Mouse (Mus musculus): ENCODE data around the gene Atr. TPM values are rescaled to one million over a fixed set of nuclear protein-coding genes. Genes with fewer than 3 reads are reported as not detected.

Gene Atr
- 23.1 TPM for total RNA-seq (2023)

DNA sequence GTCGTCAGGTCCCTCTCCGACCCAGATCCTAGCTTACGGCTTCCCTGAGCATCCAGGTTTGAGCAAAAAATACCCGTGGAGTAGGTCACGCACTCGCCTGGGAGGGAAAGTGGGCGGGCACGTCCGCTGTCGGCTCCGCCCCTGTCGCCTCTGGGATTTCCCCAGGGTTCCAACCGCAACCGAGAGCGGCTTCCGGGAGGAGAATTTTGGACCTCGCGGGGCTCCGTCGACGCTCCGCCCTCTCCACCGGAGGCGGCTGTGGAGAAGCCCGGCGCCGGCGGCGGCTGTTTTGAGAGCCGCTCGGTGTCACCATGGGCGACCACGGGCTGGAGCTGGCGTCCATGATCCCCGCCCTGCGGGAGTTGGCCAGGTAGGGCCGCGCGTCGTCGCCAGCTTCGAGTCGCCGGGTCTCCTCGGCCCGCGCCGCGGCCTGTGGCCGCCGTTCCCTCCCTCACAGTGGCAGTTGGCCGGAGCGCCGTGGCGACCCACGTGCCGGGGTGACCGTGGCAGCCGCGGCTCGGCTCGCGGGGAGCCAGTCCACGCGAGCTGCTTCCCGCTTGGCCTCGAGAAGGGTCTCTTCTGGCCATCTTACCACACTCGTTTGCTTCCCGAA is at the start of gene Atr:
Atr (plus strand) TSS at position 184 of the 613 bp plus-strand sequence.

DNA sequence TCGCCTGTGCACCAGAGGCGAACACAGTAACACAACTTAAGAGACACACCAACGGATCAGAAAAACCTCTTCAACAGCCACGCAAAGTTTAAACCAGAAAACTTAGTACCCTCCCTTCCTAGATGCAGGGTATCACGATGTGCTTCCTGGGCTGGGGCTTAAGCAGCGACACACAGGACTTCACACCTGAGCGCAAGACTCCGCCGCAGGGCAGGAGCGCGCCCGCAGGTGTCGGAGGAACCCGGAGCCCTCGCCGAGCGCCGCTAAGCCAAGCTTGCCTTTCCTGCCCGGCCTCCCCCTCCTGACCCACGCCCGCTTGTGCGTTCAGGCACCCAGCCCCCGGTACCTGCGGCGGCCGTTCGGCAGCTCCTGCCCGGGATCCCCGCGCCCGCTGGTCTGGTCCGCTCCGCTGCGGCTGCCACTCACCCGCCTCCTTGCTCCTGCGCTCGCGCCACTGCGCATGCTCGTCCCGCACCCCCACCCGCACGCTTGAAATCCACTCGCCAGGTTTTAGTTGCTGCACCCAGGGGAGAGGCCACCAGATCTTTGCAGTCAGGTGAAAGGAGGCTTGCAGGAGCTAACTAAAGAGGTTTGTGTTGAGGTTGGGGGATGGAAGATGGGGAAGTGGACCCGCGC is 12.5 kb upstream of the Atr start, which contains the start of gene Pls1:
Pls1 (minus strand) TSS at position 487 of the 636 bp plus-strand sequence.

DNA sequence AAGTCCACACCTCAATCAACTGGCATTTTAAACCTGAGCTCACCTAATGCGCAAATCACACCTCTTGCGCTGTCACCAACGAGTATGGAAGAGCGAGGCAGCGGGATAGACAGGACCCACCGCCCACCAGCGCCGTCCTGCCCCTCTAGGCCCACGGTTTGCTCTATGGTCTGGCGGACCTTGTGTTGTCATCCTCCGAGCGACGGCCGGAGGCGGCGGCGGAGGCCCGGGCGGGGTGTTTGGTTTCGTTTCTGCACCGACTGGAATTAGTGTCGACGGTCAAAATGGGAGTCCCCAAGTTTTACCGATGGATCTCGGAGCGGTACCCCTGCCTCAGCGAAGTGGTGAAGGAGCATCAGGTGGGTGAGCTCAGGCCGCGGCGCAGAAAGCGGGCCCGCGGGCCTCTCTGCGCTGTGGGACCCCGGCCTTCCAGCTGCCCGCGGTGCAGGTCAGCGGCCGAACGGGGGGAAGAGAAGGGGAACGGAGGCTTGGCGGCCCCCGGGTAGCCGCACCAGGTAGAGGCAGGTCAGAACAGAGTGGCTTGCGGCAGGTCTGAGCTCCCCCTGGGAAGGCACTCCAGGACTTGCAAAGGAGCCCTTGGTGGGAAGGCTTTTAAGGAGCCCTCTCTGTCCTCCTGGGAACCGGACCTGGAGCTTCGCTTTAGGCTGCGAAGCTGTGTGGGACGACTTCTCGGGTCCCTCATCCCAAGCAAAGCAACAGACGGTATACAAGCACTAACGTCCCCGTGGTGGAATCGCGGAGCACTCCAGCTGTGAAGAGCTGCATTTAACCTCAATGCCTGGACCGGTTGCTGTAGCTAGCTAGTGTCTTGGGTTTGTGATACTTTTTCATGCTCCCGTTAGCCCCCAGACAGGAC is 97.4 kb downstream of the Atr start, which contains the start of gene Xrn1:
Xrn1 (plus strand) TSS at position 176 of the 877 bp plus-strand sequence.

Other genes starting within 250 kb of the Atr start
- gene Pcolce2, start 220.0 kb upstream of the Atr start, total RNA-seq (2023), result 0.12 TPM
- 0.44 TPM for gene Trpc1, start 107.2 kb upstream of the Atr start, total RNA-seq (2023)
- gene Pls1, start 12.3 kb upstream of the Atr start, total RNA-seq (2023), result not detected
- gene Xrn1, start 97.2 kb downstream of the Atr start, total RNA-seq (2023), result 57.3 TPM